Mouse (Mus musculus) MN1 (cell line): ENCODE measurements at regions not wholly inside any gene's neighbourhood (a gene's known extent, or its start where the extent isn't known, plus 50 kb on each side); places are given as distances from the start of the nearest gene placed in this dataset.

Experiments
- DNase-seq: peaks from one replicate; pipeline ENCODE4 v3.0.0-alpha.2; 2016; ENCODE audit warnings: low spot score

GRCm38 (mm10) chr11:44229996-44230395, 169.9 kb upstream of the Il12b start:
- no peak for DNase-seq

- no peak for DNase-seq
Measured at GRCm38 (mm10) chr11:44235456-44235855, 164.4 kb upstream of the Il12b start.

DNA sequence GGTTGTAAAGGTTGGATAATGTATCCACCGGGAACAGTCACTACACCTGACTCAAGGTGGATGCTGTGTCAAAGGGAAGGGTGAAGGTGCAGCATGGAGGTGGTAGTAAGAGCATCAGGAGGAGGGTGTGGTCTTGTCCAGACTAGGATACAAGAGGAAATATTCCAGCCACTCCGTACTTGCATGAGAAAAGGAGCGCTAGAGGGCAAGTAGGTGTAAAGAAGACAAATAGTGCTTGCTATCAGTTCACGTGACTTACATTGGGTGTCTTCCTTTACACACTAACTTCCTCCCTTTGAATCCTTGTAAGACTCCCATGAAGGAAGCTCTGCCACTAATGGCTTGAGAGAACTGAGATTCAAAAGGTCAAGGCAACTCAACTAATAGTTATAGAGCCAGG, 161.8 kb upstream of the Il12b start:
- no peak for DNase-seq

GRCm38 (mm10) chr11:44238598-44238997, 161.3 kb upstream of the Il12b start:
- DNase-seq, result no peak

GRCm38 (mm10) chr11:44243184-44243583, 156.7 kb upstream of the Il12b start:
- no peak for DNase-seq

DNA sequence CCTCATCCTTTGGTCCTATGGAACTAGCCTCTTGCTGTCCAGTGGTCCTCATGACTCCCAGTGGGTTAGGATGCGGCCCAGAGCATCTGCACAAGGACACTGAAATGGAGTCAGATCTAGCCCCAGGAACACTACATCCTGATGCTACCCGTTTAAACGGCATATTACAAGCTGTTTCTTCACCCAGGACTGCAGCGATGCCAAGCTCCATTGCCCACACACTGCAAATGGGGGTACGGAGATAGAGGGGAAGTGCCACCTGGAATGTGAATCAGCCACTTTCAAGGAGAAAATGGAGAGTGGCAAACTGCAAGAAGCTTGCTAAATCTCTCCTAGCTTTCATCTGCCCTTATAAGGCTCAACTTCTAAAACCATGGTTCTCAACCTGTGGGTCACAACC, 148.0 kb upstream of the Il12b start:
- DNase-seq, result no peak

DNA sequence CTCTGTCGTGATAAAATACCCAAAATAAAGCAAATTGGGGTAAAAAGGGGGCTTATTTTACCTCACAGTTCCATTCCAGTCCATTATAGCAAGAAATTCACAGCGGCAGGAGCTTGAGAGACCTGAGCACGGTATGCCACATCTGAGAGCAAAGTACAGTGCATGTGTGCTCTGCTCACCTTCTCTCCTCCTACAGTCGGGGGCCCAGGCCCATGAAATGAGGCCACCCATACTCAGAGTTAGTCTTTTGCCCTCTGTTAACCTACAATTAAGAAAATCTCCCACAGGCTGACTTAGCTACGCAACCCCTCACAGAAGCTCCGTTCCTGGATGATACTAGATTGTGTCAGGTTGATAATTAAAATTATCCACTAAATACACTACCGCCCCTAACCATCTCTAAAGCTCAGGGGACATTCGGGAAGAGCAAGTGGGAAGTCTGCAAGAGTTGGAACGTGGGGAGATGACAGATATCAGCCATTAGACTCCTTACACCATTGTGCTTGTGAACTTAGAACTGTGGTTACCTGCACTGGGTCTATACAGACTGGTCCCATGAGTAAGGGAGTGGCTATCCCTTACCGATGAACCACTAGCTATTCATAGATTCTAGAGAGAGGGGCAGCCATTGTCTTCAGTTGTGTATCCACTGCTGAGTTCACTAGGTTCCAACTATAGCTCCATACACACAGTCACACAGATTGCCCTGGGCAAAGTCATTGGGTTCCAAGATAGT, 139.3 kb upstream of the Il12b start:
- no peak for DNase-seq

DNA sequence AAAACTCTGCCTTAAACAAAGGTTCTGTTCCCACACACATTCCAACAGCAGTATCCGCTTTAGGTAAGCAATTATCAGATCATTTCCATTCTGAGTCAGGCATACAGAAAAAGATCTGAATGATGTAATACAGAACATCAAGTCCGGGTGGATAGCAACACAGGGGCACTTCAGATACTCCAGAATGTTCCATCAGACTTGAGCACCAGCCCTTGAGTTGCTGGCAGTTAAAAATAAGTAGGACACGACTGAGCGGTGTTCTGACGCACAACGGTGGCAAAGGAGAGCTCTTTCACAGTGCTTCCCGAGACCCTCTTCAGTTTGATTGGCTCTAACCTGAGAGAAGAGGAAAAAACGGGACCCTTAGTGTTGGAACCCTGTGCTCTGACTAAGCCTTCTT, 138.2 kb upstream of the Il12b start:
- no peak for DNase-seq

DNA sequence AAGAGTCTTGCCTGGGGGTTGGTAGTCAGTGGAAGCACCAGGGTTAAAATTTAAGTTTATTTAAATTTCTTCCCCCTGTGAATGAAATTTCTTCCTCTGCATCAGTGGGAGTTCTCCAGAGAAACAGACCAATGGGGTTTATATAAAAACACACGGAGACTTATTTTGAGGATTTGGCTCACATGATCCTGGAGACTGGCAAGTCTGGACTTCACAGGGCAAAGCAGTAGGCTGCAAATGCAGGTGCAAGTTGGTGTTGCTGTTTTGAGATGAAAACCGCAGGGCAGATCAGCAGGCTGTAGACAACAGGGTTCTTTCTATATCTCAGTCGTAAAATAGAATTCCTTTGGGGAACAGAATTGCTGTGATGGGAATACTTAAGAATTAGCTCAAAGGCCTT, 137.3 kb upstream of the Il12b start:
- DNase-seq, result no peak

GRCm38 (mm10) chr11:44272268-44272667, 127.6 kb upstream of the Il12b start:
- DNase-seq, result no peak

DNA sequence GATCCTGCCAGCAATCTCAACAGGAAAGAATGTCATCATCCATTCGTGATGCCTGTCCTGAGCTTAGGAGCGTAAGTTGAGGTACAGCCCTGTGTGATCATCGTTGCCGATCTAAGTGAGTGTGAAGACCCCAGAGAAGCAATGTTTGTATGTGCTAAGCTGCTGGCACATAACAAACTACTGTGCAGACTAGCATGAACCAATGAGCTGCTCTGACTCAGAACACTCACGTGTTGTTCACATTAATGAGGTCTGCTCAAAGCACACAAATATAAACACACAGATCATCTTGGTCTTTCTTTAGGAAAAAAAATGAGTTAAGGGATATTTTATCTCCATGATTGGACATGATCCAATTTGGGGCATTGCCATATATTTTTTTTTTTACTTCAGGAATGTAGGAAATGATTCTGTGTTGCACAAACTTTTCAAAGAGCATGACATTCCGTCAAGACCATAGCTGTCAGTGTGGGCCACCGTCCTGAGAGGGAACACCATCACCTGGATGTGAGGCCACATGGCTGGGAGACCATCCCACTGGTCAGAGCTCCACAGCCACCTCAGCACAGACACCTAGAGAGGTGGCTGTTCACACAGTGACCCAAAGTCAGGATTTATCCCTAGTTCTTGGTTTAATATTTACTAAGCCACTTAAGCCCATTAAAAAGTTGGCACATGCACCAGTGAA, 121.2 kb upstream of the Il12b start:
- no peak for DNase-seq

- no peak for DNase-seq
Measured at GRCm38 (mm10) chr11:44285961-44286360, 113.9 kb upstream of the Il12b start.

- no peak for DNase-seq
Measured at GRCm38 (mm10) chr11:44288825-44289224, 111.0 kb upstream of the Il12b start.

GRCm38 (mm10) chr11:44303786-44304185, 96.1 kb upstream of the Il12b start:
- DNase-seq, result no peak

DNA sequence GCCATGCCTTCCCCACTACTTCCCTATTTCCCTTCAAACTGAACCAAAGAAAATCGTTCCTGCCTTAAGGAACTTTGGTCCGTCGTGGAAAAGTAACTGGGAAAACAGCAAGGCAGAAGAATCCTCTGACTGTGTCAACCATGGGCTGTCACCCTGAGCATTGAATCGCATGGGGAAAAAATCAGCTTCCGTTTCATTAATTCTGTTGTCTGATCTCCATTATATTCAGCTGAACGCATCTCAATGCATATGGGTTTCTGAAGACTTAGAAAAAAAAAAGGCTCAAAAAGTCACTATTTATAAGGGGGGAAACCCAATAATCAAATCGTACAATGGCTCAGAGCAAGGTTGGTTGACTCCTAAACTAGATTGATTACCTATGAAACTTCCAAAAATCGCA, 83.8 kb upstream of the Il12b start:
- no peak for DNase-seq

DNA sequence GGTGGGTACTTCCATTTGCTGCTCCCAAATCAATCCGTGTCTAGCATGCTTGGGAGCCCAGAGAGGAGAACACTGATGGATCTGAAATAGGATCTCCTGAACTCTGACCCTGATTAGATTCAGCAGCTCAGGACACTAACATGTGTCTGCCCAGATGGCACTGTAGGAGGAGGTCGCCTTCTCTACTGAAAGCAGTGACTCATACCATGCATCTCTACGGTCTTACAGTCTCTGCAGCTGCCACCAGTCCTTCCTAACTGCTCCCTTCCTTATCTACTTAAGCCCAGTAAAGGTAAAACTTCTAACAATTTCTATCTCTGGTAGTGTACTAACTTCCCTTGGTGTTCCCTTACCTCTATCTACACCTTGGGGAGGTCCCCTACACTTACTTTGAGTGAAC, 80.7 kb upstream of the Il12b start:
- no peak for DNase-seq

DNA sequence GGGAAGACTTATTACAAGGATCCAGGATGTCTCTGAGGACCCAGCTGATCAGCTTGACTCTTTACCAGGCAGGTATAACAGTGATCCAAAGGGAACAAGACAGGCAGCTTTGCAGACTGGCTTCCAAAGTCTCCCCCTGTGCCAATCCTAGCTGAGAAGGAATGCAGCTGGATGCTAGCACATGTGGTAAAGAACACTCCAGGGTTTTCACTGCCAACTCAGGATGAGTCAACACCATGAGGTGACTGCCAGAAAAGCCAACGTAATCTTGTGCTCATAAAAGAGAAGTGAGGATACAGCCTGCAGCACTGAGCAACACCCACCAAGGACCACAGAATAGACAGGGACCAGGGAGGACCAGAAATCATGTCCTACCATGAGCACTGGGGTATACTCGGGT, 76.5 kb upstream of the Il12b start:
- DNase-seq, result no peak

- DNase-seq, result no peak
Measured at GRCm38 (mm10) chr11:44325066-44325465, 74.8 kb upstream of the Il12b start.

- DNase-seq, result no peak
Measured at GRCm38 (mm10) chr11:44325525-44325924, 74.3 kb upstream of the Il12b start.

- no peak for DNase-seq
Measured at GRCm38 (mm10) chr11:44329503-44329902, 70.4 kb upstream of the Il12b start.

- DNase-seq, result no peak
Measured at GRCm38 (mm10) chr11:44330438-44330837, 69.4 kb upstream of the Il12b start.

GRCm38 (mm10) chr11:44330851-44331773, 68.8 kb upstream of the Il12b start:
- DNase-seq, result peak; percentile 84

DNA sequence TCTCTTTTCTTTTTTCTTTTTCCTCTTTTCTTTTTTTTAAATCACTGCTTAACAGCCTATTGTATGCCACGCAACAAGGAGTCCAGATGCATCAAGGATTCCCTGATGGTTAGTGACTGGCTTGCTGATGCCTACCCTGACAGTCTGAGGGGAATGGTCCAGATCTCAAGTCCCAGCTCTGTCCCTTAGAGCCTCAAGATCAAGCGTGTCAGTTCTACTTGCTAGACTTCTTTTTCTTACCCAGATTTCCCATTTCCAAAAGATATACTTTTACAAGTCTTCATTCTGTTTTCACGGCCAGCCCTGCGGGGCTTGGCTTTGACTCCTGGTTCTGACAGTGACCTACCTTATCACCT, 68.1 kb upstream of the Il12b start:
- no peak for DNase-seq
